Mouse (Mus musculus) megakaryocyte, embryonic 14.5 days (primary cell): Measurements from ENCODE around the gene Bend3.

Source experiments
- FLI1 ChIP-seq: IDR thresholded peaks from 2 replicates; pipeline ENCODE4 v1.6.1; 2012; ENCODE audit warnings: low read length, inconsistent platforms, mixed read lengths
- GATA1 ChIP-seq: IDR thresholded peaks from 3 replicates; pipeline ENCODE4 v1.6.1; 2012; ENCODE audit warnings: mixed read lengths, low read length, inconsistent platforms, borderline replicate concordance

GRCm38 (mm10) chr10:43434326-43434725 lies 44.3 kb upstream of the Bend3 start:
- TF ChIP-seq GATA1 (no peak), FLI1 (no peak)
